Mouse (Mus musculus) cerebellum, adult 2 months (tissue): ENCODE results near the gene Btnl2. TPM values are rescaled to one million over a fixed set of nuclear protein-coding genes. Genes with fewer than 3 reads are reported as not detected.
"Not testable (repeated sequence)": the region's sequence is repeated elsewhere in the genome, so short reads cannot be mapped to it uniquely, and the experiment has no call there.

Experiments
- DNase-seq, 2 experiments: peaks; one replicate each; pipeline ENCODE4 v3.0.0; 2021
- H3K27ac ChIP-seq: fragments of 200-500 bp; 2 replicates; pipeline ENCODE4 v1.5.1; 2012; ENCODE audit warnings: low read length, control low read depth, inconsistent platforms; ENCODE audit not compliant: insufficient read depth
- H3K27me3 ChIP-seq: fragments of 200-500 bp; 2 replicates; pipeline ENCODE4 v1.6.1; 2012; ENCODE audit warnings: inconsistent platforms, mild to moderate bottlenecking, low read length, moderate library complexity; ENCODE audit not compliant: control insufficient read depth, insufficient read depth
- H3K4me1 ChIP-seq: fragments of 200-500 bp; 2 replicates; pipeline ENCODE4 v1.6.1; 2011; ENCODE audit warnings: low read length; ENCODE audit not compliant: control insufficient read depth, insufficient read depth
- H3K4me3 ChIP-seq: fragments of 200-500 bp; replicated peaks from 2 replicates; pipeline ENCODE3; 2011; ENCODE audit warnings: mild to moderate bottlenecking, low read depth, low read length, control low read depth; ENCODE audit not compliant: insufficient read depth
- CTCF ChIP-seq: fragments of 200-500 bp; IDR thresholded peaks from 2 replicates; pipeline ENCODE4 v1.5.1; 2011; ENCODE audit warnings: low read depth, mild to moderate bottlenecking, control low read depth, low read length, moderate library complexity, borderline replicate concordance; ENCODE audit not compliant: insufficient read depth
- POLR2A ChIP-seq: fragments of 200-500 bp; IDR thresholded peaks from 2 replicates; pipeline ENCODE4 v1.6.1; 2011; ENCODE audit warnings: low read length, control low read depth, borderline replicate concordance; ENCODE audit not compliant: insufficient read depth
- WGBS: fragments of 180-500 bp; shearing (Covaris S2); methylation state at CpG from one replicate; pipeline ENCODE4 v1.1.7; 2018; 5-methylcytosine and 5-hydroxymethylcytosine counted together
- polyA plus RNA-seq: library from polyadenylated mRNA; depleted of rRNA; stranded (reverse); fragments of >200 nt; gene quantifications from 2 replicates; pipeline ENCODE4 v1.2.3, GENCODE M21; 2012; rRNA removed

Btnl2 gene
- polyA plus RNA-seq = not detected in 2 replicates

DNA sequence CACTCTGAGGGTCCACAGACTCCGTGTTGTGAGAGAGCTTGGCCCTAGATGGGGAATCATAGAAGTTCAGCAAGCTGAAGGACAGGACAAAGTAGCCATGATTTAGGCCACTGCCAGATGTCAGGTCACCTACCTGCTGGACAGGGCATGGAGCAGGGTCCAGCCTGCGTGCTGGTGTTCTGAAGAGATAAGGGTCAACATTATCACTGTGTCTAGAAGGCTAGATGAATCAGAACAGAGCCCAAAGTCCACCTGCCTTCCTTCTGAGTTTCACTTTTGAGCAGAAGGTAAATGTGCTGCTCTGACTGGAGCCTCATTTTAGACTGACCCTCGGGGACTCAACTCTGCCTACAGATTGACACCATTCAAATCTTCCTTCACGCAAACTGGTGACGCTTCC, at the start of gene Btnl2:
TSS of gene Btnl2 (plus strand) at position 284 of the 400 bp plus-strand sequence.
- Histone ChIP-seq H3K27ac (no peak within 1 kb of the TSS), H3K27me3 (no peaks in the 10 kb centered on the region), H3K4me1 (no peaks in the 10 kb centered on the region), H3K4me3 (no peak within 1 kb of the TSS)
- 88% methylated on average over 5 of the region's 5 CpGs for WGBS
- TF ChIP-seq POLR2A = no peak
- TF ChIP-seq CTCF = no peak
- DNase-seq = no peak

DNA sequence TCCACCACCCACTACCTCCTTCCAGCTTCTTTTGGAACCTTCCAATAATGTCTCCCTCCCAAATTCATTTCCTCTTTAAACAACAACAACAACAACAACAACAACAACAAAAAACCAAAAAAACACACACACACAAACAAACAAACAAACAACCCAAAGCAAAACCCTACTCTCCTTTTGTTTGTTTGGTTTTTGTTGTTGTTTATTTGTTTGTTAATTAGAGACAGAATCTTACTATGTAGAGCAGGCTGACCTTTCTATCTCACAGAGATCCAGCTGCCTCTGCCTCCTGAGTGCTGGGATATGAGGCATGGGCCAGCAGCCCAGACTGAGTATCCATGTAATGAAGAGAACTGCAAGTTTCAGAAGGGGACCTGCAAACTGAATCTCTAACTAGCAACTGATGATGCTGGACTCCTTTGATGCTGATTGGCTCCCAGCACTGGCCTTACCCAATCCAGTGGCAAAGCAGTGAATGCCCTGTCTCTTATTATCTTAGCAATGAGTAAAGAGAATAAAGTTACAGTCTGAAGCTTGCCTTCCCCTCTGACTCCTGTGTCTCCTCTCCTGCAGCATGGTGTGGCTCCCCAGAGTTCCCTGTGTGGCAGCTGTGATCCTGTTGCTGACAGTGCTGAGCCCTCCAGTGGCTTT, 49.1 kb upstream of the Btnl2 start, which contains the start of gene H2-Eb1:
TSS of gene H2-Eb1 (plus strand) at position 488 of the 651 bp plus-strand sequence.
- Histone ChIP-seq H3K27ac (no peak within 1 kb of the TSS), H3K27me3 (no peaks in the 10 kb centered on the region)
- no peak for TF ChIP-seq CTCF
- no peak for TF ChIP-seq POLR2A

DNA sequence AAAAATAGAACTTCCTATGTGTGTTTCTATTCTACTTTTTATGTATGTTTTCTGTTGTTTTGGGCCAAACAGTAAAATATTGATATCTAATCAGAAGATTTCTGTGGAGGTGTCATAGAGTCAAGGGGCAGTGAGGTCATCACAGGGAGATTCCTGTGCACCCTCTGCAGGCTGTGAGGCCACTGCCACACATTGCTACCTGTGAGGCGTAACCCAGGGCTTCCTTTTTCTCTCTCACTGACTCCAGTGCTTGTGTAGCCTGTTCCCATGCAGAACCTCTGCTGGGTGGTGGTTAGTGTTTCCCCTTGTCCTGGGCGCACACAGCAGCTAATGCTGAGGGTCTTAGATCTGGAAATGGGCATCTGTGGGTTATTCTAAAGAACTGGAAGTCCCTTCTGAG, 48.2 kb upstream of the Btnl2 start:
- no peak for TF ChIP-seq POLR2A
- TF ChIP-seq CTCF = no peak
- Histone ChIP-seq H3K4me1 (no peaks in the 10 kb centered on the region), H3K27me3 (no peaks in the 10 kb centered on the region), H3K4me3 (no peak overlapping the region), H3K27ac (no peak overlapping the region)
- no peak for DNase-seq
- WGBS = 96% methylated on average over 2 of the region's 2 CpGs

More for the DNA sequence above, 49.1 kb upstream of the Btnl2 start, which contains the start of gene H2-Eb1:
- Histone ChIP-seq H3K4me1 (no peaks in the 10 kb centered on the region), H3K4me3 (no peak within 1 kb of the TSS)
- peak; percentile 57 to 67 for DNase-seq

DNA sequence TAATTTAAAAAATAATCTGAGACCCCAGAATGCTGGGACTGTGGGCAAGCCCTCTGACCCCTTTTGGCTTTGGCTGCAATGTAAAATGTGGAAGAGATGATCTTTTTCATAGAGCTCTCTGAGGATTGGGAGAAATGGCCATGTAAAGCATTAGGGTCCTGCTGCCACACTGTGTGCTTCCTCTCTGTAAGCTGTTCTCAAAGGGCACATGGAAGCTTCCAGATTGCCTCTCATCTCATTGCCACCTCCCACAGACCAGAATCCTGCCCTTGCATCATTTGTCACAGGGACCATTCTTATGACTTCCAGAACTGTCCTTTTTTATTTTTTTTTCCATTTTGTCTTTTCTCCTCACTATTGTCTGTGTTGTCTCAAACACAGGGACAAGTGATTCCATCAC, 47.4 kb upstream of the Btnl2 start:
- no peak for DNase-seq
- Histone ChIP-seq H3K4me1 (no peaks in the 10 kb centered on the region), H3K27ac (no peak overlapping the region), H3K4me3 (no peak overlapping the region), H3K27me3 (no peaks in the 10 kb centered on the region)
- TF ChIP-seq POLR2A = no peak

DNA sequence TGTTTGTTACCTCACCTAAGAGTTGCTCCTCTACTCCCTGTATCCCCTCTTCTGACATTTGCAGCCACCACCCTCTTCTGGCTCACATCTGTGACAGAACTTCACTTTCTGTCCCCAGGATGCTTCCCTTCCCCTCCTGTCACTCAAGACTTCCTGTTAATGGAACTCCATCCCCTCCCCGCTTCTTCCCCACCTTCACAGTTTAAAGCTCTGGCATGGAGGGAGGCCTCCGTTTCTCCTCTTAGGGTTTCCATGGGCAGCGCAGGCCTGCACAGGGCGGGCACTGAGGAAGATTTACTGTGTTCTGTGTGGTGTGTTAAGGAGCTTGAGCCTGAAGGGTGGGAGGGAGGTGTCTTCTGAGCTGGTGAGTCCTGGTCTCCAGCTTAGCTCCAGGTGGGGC, 46.5 kb upstream of the Btnl2 start:
- no peaks in the 10 kb centered on the region for H3K27me3 ChIP-seq
- H3K4me3 ChIP-seq = no peak overlapping the region
- DNase-seq = no peak
- TF ChIP-seq CTCF (no peak), POLR2A (no peak)
- 81% methylated on average over 4 of the region's 4 CpGs for whole genome bisulfite sequencing
- H3K27ac ChIP-seq = no peak overlapping the region
- no peaks in the 10 kb centered on the region for H3K4me1 ChIP-seq

DNA sequence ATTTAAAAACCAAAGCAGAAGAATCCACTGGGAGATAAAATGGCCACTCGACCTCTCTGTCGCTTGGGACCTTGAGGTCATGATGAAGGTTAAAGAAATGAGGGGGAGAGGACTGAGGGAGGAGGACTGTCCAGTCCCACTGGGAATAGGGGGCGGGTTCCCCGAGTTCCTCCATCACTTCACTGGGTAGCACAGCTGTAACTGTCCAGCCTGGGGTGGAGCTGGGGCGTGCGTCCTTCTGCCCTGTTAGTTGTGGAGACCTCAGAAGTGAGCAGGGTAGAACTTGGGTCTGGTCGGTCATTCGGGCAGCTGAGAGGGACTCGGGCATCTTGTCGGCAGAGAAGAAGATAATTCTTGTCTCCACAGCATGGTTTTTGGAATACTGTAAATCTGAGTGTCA, 45.4 kb upstream of the Btnl2 start:
- TF ChIP-seq CTCF = no peak
- TF ChIP-seq POLR2A = no peak
- H3K4me3 ChIP-seq = peak overlapping the region; percentile 80
- no peaks in the 10 kb centered on the region for H3K27me3 ChIP-seq
- WGBS = 23% methylated on average over 10 of the region's 10 CpGs
- no peak for DNase-seq
- H3K27ac ChIP-seq = no peak overlapping the region
- H3K4me1 ChIP-seq = no peaks in the 10 kb centered on the region

DNA sequence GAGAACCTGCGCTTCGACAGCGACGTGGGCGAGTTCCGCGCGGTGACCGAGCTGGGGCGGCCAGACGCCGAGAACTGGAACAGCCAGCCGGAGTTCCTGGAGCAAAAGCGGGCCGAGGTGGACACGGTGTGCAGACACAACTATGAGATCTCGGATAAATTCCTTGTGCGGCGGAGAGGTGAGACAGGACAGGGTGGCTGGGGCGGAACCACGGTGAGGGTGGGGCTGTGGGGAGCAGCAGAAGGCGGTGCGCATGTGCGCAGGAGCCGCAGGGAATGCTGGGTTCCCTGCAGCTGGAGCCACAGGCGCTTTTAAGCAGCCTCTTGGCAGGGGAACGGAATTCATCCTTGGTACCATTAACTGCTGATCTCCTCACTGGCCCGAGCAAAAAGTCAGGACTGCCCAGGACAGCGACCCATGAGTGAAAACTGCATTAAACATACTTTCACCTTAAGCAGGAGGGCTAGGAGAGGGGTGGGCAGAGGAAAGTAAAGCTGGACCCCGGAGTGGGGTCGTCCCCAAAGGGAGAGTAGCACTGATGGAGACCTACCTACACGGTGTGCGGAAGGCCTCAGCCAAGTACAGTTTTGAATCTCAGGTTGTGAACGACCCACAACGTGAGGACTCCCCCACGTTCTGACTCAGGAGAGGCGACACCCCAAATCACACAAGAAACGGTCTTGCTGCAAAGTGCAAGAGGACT, 44.8 kb upstream of the Btnl2 start:
- Histone ChIP-seq H3K4me3 (peak overlapping the region; percentile 80), H3K27ac (no peak overlapping the region), H3K4me1 (no peaks in the 10 kb centered on the region), H3K27me3 (no peaks in the 10 kb centered on the region)
- 24% methylated on average over 38 of the region's 38 CpGs for WGBS
- DNase-seq = peak; percentile 63 to 67
- TF ChIP-seq POLR2A (peak; percentile 79; the same call in 1 of the 2 replicates), CTCF (no peak)

DNA sequence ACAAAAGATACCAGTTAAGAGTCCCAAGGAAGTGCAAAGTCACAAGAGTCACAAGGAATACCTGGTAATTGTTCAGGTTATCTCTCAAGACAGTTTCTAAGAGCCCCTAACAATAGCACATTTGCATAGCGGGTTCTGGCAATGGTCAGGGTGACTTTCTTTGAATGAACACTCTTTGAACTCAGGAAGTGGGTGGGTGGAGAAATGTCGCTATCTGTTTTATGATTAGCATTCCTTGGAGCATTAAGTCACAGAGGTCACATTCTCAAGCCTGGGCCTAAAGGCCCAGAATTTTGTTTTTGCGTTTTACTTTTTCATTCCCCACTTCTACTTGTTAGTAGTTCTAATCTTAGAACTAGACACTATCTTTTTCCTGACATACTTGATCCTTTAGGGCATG, 44.1 kb upstream of the Btnl2 start:
- not testable (repeated sequence) for DNase-seq, H3K27ac ChIP-seq, H3K4me1 ChIP-seq, H3K27me3 ChIP-seq, H3K4me3 ChIP-seq
- WGBS = 92% methylated on average over 3 of the region's 3 CpGs
